Comparison of ENCODE assay signal across 8 mouse cellular contexts in the genomic region with DNA sequence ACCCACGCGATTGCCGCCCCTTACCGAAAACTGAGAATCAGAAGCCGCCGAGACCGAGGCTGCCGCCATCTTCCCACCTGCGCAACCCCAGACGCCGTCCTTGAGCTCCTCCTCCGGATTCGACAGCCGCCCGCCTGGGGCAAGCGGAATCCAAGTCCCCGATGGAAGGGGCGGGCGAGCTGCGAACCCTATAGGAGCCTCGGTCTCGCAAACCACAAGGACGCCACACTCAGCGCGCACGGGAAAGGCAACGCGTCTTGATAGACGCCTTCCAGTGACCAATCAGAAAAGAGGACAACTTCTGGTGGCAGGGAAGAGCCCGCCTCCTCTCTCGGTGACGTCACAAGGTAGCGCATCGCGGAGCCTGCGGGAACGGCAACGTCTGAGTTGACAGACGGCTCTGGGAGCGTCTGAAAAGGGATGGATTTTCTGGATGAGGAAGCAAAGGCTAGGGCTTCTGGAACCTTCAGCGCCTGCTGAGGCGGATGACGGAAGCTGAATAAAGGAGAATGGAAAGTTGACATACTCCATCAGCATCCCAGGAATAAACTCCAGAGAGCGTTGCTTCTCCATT. TPM values are rescaled to one million over a fixed set of nuclear protein-coding genes. Genes with fewer than 3 reads are reported as not detected.
DNase-seq lines count a peak whose midpoint lies in the region; ATAC-seq and TF ChIP-seq lines count a peak whose summit lies in the region.

Gene Cep57, minus strand, starts transcription at position 276 of the 574 bp plus-strand sequence.

- no peaks in the 10 kb centered on the region for H3K27me3 ChIP-seq in embryonic facial prominence, embryonic 15.5 days
- no peaks in the 10 kb centered on the region for H3K27me3 ChIP-seq in limb, embryonic 14.5 days (ENCODE audit: control insufficient read depth, insufficient read depth, low read length)
- H3K27me3 ChIP-seq in midbrain, postnatal 0 days (ENCODE audit: insufficient read depth, low read length): no peaks in the 10 kb centered on the region

- H3K4me3 ChIP-seq in bone marrow, adult 2 months (replicated peaks; ENCODE audit: control insufficient read depth, low read depth, low read length): peak within 1 kb of the TSS; percentile 82
- H3K4me3 ChIP-seq in embryonic facial prominence, embryonic 15.5 days (replicated peaks): peak within 1 kb of the TSS; percentile 91
- H3K4me3 ChIP-seq in limb, embryonic 14.5 days (replicated peaks; ENCODE audit: low read length): peak within 1 kb of the TSS; percentile 82
- H3K4me3 ChIP-seq in midbrain, postnatal 0 days (ENCODE audit: low read depth, low read length): peak within 1 kb of the TSS; percentile 70

- DNase-seq in 416B (ENCODE audit: low read depth): peak; percentile 99
- peak; percentile 96 for DNase-seq in heart, adult 8-10 months (ENCODE audit: low spot score)
- peak; percentile 98 for DNase-seq in kidney, adult 9 months
- peak; percentile 99 for DNase-seq in limb, embryonic 14.5 days (ENCODE audit: low spot score)
- peak; percentile 99 for DNase-seq in midbrain, postnatal 0 days (ENCODE audit: low spot score)
- DNase-seq in spleen, postnatal 14 days (ENCODE audit: low spot score in 2 of 2): peak; percentile 82 to 89

- ATAC-seq in embryonic facial prominence, embryonic 15.5 days (ENCODE audit: insufficient number of reproducible peaks, low FRiP score, low TSS enrichment, low read depth): peak; percentile 92
- ATAC-seq in limb, embryonic 14.5 days (ENCODE audit: low FRiP score, low read depth): peak; percentile 91
- peak; percentile 93 for ATAC-seq in midbrain, postnatal 0 days (ENCODE audit: low FRiP score)

- peak within 1 kb of the TSS; percentile 97 for H3K9ac ChIP-seq in embryonic facial prominence, embryonic 15.5 days
- H3K9ac ChIP-seq in limb, embryonic 14.5 days (ENCODE audit: low read depth, low read length, severe bottlenecking): peak within 1 kb of the TSS; percentile 92
- H3K9ac ChIP-seq in midbrain, postnatal 0 days (replicated peaks; ENCODE audit: low read length, poor library complexity, severe bottlenecking): peak within 1 kb of the TSS; percentile 87

- H3K4me1 ChIP-seq in bone marrow, adult 2 months (ENCODE audit: control insufficient read depth, insufficient read depth, low read length): peaks cover 3% of the 10 kb centered on the region; the same call in 1 of the 2 replicates
- peaks cover 22% of the 10 kb centered on the region for H3K4me1 ChIP-seq in embryonic facial prominence, embryonic 15.5 days
- peaks cover 18% of the 10 kb centered on the region for H3K4me1 ChIP-seq in limb, embryonic 14.5 days (ENCODE audit: control insufficient read depth, insufficient read depth, low read length)
- 0 out of 2 replicates have a peak, but pooled peaks cover 9% of the 10 kb centered on the region for H3K4me1 ChIP-seq in midbrain, postnatal 0 days (ENCODE audit: insufficient read depth, low read length)

- H3K9me3 ChIP-seq in embryonic facial prominence, embryonic 15.5 days (replicated peaks): no peaks in the 10 kb centered on the region
- H3K9me3 ChIP-seq in limb, embryonic 14.5 days (ENCODE audit: control insufficient read depth, low read length): no peaks in the 10 kb centered on the region
- H3K9me3 ChIP-seq in midbrain, postnatal 0 days (ENCODE audit: low read length): no peaks in the 10 kb centered on the region

- TF ChIP-seq CTCF in bone marrow, adult 2 months (IDR thresholded peaks at IDR 0.05; ENCODE audit: control insufficient read depth, insufficient read depth, low read length): no peak
- TF ChIP-seq CTCF in midbrain, postnatal 0 days (IDR thresholded peaks at IDR 0.05): no peak; the same call in 1 of the 2 replicates

- H3K4me2 ChIP-seq in embryonic facial prominence, embryonic 15.5 days (replicated peaks): peak within 1 kb of the TSS; percentile 71
- H3K4me2 ChIP-seq in limb, embryonic 14.5 days (replicated peaks; ENCODE audit: low read depth, low read length, severe bottlenecking): peak within 1 kb of the TSS; percentile 79
- peak within 1 kb of the TSS; percentile 78 for H3K4me2 ChIP-seq in midbrain, postnatal 0 days (ENCODE audit: low read depth, low read length, poor library complexity, severe bottlenecking)

- peaks cover 15% of the 10 kb centered on the region for H3K36me3 ChIP-seq in embryonic facial prominence, embryonic 15.5 days
- H3K36me3 ChIP-seq in limb, embryonic 14.5 days (ENCODE audit: control insufficient read depth, insufficient read depth, low read length): peaks cover 20% of the 10 kb centered on the region
- peaks cover 10% of the 10 kb centered on the region; the same call in 1 of the 2 replicates for H3K36me3 ChIP-seq in midbrain, postnatal 0 days (ENCODE audit: insufficient read depth, low read length)

- WGBS in bone marrow, adult 2 months: under 1% methylated on average over 44 of the region's 44 CpGs
- under 1% methylated on average over 44 of the region's 44 CpGs for WGBS in embryonic facial prominence, embryonic 15.5 days
- WGBS in limb, embryonic 14.5 days: 0% methylated on average over 44 of the region's 44 CpGs
- under 1% methylated on average over 44 of the region's 44 CpGs for WGBS in midbrain, postnatal 0 days

- H3K27ac ChIP-seq in bone marrow, adult 2 months (ENCODE audit: control insufficient read depth, insufficient read depth, low read depth, low read length, poor library complexity): peak within 1 kb of the TSS; percentile 96
- H3K27ac ChIP-seq in embryonic facial prominence, embryonic 15.5 days (replicated peaks): peak within 1 kb of the TSS; percentile 99
- peak within 1 kb of the TSS; percentile 99 for H3K27ac ChIP-seq in limb, embryonic 14.5 days (replicated peaks; ENCODE audit: low read depth, low read length)
- H3K27ac ChIP-seq in midbrain, postnatal 0 days (ENCODE audit: low read depth, low read length): peak within 1 kb of the TSS; percentile 97

- peak; percentile 88 for TF ChIP-seq POLR2A in bone marrow, adult 2 months (IDR thresholded peaks at IDR 0.05; ENCODE audit: borderline replicate concordance, control insufficient read depth, low read depth, low read length)
- TF ChIP-seq POLR2A in limb, embryonic 14.5 days (IDR thresholded peaks at IDR 0.05; ENCODE audit: borderline replicate concordance, extremely low read depth, insufficient read depth, insufficient read length): 0 out of 2 replicates have a peak, but pooled peaks have one; percentile 67

RNA-seq across cellular contexts. Expression of gene Cep57, which starts in this region (rescaled TPM):
- polyA plus RNA-seq in bone marrow, adult 2 months (2011; ENCODE audit: insufficient read depth, insufficient read length, low replicate concordance, missing spikeins): 32.9 and 37.9 TPM in 2 replicates
- polyA plus RNA-seq in embryonic facial prominence, embryonic 15.5 days (2015; fragmentation: Nextera tagmentation; extraction: Ambion mirVana): 46.0 and 51.1 TPM in 2 replicates
- total RNA-seq in heart, adult 8-10 months (2022): 10 to 100 TPM in 2 of 4 experiments, 1 to 10 TPM in 2; 7.0 to 13.4 (median 9.4) TPM
- polyA plus RNA-seq in limb, embryonic 14.5 days (2012; rRNA removed): 42.2 and 53.1 TPM in 2 replicates
- 46.9 and 54.7 TPM in 2 replicates for polyA plus RNA-seq in limb, embryonic 14.5 days (2014; fragmentation: Nextera tagmentation; extraction: Ambion mirVana)
- total RNA-seq in midbrain, postnatal 0 days (2014; rRNA removed): 21.2 and 27.2 TPM in 2 replicates
- 32.2 and 39.3 TPM in 2 replicates for polyA plus RNA-seq in midbrain, postnatal 0 days (2015; fragmentation: Nextera tagmentation; extraction: Ambion mirVana)

Comparison
In these comparisons a context has a peak if more than half of its experiments do, and no peak if none do; other contexts are left out.
1. Peak in every context shown above with its lines: DNase-seq, ATAC-seq, H3K4me3 ChIP-seq and H3K27ac ChIP-seq.